Mouse (Mus musculus) c-Kit-positive CD71-positive TER-119-positive erythroid progenitor cells, embryonic 14.5 days (primary cell): ENCODE results near the gene Pik3c2b.
A peak's percentile ranks its signal among the peaks of the same experiment; 100 is the strongest.
"Not testable (repeated sequence)": the region's sequence is repeated elsewhere in the genome, so short reads cannot be mapped to it uniquely, and the experiment has no call there.

Experiments
- DNase-seq: peaks from one replicate; pipeline ENCODE4 v3.0.0-alpha.2; 2013; ENCODE audit warnings: low spot score

Gene Pik3c2b

GRCm38 (mm10) chr1:133033316-133034090 is 12.0 kb upstream of the Pik3c2b start:
- DNase-seq: peak; percentile 86

GRCm38 (mm10) chr1:133034091-133034460 is 11.4 kb upstream of the Pik3c2b start:
- peak; percentile 61 for DNase-seq

GRCm38 (mm10) chr1:133034682-133035081 is 10.8 kb upstream of the Pik3c2b start:
- DNase-seq: not testable (repeated sequence)

GRCm38 (mm10) chr1:133039505-133039949 is 5.9 kb upstream of the Pik3c2b start:
- peak; percentile 74 for DNase-seq

- no peak for DNase-seq
These were observed 484 bp downstream of the Pik3c2b start for GRCm38 (mm10) chr1:133045861-133046440.

GRCm38 (mm10) chr1:133046441-133046931 is 1.0 kb downstream of the Pik3c2b start:
- no peak for DNase-seq

- no peak for DNase-seq
These were observed 2.1 kb downstream of the Pik3c2b start for GRCm38 (mm10) chr1:133047575-133047974.

- DNase-seq: no peak
These were observed 3.2 kb downstream of the Pik3c2b start for GRCm38 (mm10) chr1:133048690-133049089.

GRCm38 (mm10) chr1:133050001-133050431 is 4.5 kb downstream of the Pik3c2b start:
- DNase-seq: no peak

GRCm38 (mm10) chr1:133051829-133052228 is 6.4 kb downstream of the Pik3c2b start:
- no peak for DNase-seq

GRCm38 (mm10) chr1:133053034-133053433 is 7.6 kb downstream of the Pik3c2b start:
- no peak for DNase-seq

- no peak for DNase-seq
These were observed 8.9 kb downstream of the Pik3c2b start for GRCm38 (mm10) chr1:133054326-133054725.

- DNase-seq: no peak
These were observed 12.0 kb downstream of the Pik3c2b start for GRCm38 (mm10) chr1:133057345-133058034.

- no peak for DNase-seq
These were observed 14.1 kb downstream of the Pik3c2b start for GRCm38 (mm10) chr1:133059592-133059991.

- DNase-seq: no peak
These were observed 15.2 kb downstream of the Pik3c2b start for GRCm38 (mm10) chr1:133060681-133061080.

GRCm38 (mm10) chr1:133063164-133063563 is 17.7 kb downstream of the Pik3c2b start:
- no peak for DNase-seq

- DNase-seq: no peak
These were observed 22.8 kb downstream of the Pik3c2b start for GRCm38 (mm10) chr1:133068268-133068667.

- no peak for DNase-seq
These were observed 23.3 kb downstream of the Pik3c2b start for GRCm38 (mm10) chr1:133068669-133069274.

- DNase-seq: no peak
These were observed 24.0 kb downstream of the Pik3c2b start for GRCm38 (mm10) chr1:133069275-133070120.

GRCm38 (mm10) chr1:133070157-133070556 is 24.7 kb downstream of the Pik3c2b start:
- no peak for DNase-seq

GRCm38 (mm10) chr1:133071666-133072381 is 26.4 kb downstream of the Pik3c2b start:
- DNase-seq: no peak
